Mouse (Mus musculus) forebrain, embryonic 11.5 days (tissue): Measurements from ENCODE around the gene Prox1. TPM values are rescaled to one million over a fixed set of nuclear protein-coding genes. Genes with fewer than 3 reads are reported as not detected.

Experiments
- ATAC-seq: fragments of 200-750 bp; cut with Nextera tagmentation; replicated peaks from 2 replicates; pipeline ENCODE4 v1.8.0; 2017; ENCODE audit warnings: moderate TSS enrichment; ENCODE audit not compliant: low FRiP score
- DNase-seq: peaks from one replicate; pipeline ENCODE4 v3.0.0-alpha.2; 2017; ENCODE audit warnings: low spot score
- H3K27ac ChIP-seq: fragments of 300-500 bp; sonication (generic); 2 replicates; pipeline ENCODE4 v1.5.1; 2014; ENCODE audit warnings: low read depth, low read length
- H3K27me3 ChIP-seq: fragments of 300-500 bp; sonication (generic); 2 replicates; pipeline ENCODE4 v1.6.1; 2014; ENCODE audit warnings: mild to moderate bottlenecking, low read length, mixed read lengths; ENCODE audit not compliant: control insufficient read depth, insufficient read depth
- H3K36me3 ChIP-seq: fragments of 300-500 bp; sonication (generic); 2 replicates; pipeline ENCODE4 v1.6.1; 2014; ENCODE audit warnings: mild to moderate bottlenecking, low read length, moderate library complexity, mixed read lengths; ENCODE audit not compliant: control insufficient read depth, insufficient read depth
- H3K4me1 ChIP-seq: fragments of 300-500 bp; sonication (generic); replicated peaks from 2 replicates; pipeline ENCODE4 v1.6.1; 2014; ENCODE audit warnings: low read length, mixed read lengths; ENCODE audit not compliant: control insufficient read depth, insufficient read depth
- H3K4me2 ChIP-seq: fragments of 300-500 bp; sonication (generic); 2 replicates; pipeline ENCODE4 v1.6.1; 2014; ENCODE audit warnings: low read depth, mild to moderate bottlenecking, low read length, moderate library complexity, mixed read lengths; ENCODE audit not compliant: severe bottlenecking
- H3K4me3 ChIP-seq: fragments of 300-500 bp; sonication (generic); 2 replicates; pipeline ENCODE4 v1.5.1; 2014; ENCODE audit warnings: low read depth, low read length
- H3K9ac ChIP-seq: fragments of 300-500 bp; sonication (generic); 2 replicates; pipeline ENCODE4 v1.6.1; 2014; ENCODE audit warnings: low read length
- H3K9me3 ChIP-seq: fragments of 300-500 bp; sonication (generic); 2 replicates; pipeline ENCODE4 v1.6.1; 2016; ENCODE audit warnings: low read length, mixed read lengths; ENCODE audit not compliant: control insufficient read depth
- WGBS: fragments of 180-500 bp; shearing (Covaris S2); extraction: QIAGEN DNeasy Blood & Tissue Kit; methylation state at CpG from one replicate; pipeline ENCODE4 v1.1.7; 2014; 5-methylcytosine and 5-hydroxymethylcytosine counted together
- polyA plus RNA-seq: library from polyadenylated mRNA; unstranded; fragments of >200 nt; fragmentation: Nextera tagmentation; extraction: Ambion mirVana; gene quantifications from 2 replicates; pipeline ENCODE4 v1.2.1, GENCODE M21; 2014

Gene Prox1
- polyA plus RNA-seq, 1 experiment from 2014 or later: 8.5 TPM

GRCm38 (mm10) chr1:190171341-190171740 lies 827 bp upstream of the Prox1 start:
- DNase-seq (no peak), ATAC-seq (no peak)
- whole genome bisulfite sequencing: 3% methylated on average over 10 of the region's 10 CpGs
- peaks cover 16% of the 10 kb centered on the region for H3K4me1 ChIP-seq
- H3K27ac ChIP-seq: no peak overlapping the region
- peak overlapping the region; percentile 95 for H3K4me2 ChIP-seq
- H3K9ac ChIP-seq: no peak overlapping the region
- no peaks in the 10 kb centered on the region for H3K36me3 ChIP-seq
- H3K4me3 ChIP-seq: peak overlapping the region; percentile 62
- H3K9me3 ChIP-seq: no peaks in the 10 kb centered on the region
- H3K27me3 ChIP-seq: peaks cover 39% of the 10 kb centered on the region

DNA sequence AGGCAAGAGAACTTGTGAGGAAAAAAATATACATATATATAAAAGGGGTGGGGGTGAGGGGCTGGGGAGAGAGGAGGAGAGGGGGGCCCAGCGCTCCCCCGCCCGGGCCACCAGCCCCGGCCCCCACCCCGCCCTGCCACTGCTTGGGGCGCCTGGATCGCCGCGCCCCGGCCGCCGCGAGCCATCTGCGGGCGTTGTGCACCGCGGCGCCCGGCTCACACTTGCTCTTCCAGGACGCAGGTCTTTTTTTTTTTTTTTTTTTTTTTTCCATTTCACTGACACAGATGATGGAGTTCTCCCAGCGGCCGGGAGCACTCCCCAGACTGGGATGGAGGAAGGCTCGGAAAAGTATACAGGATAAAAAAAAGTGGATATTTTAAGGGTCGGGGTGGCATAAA lies 304 bp upstream of the Prox1 start:
- Histone ChIP-seq H3K4me3 (peak overlapping the region; percentile 62), H3K9me3 (no peaks in the 10 kb centered on the region), H3K36me3 (no peaks in the 10 kb centered on the region), H3K27me3 (peaks cover 35% of the 10 kb centered on the region), H3K4me2 (peak overlapping the region; percentile 95), H3K4me1 (peaks cover 16% of the 10 kb centered on the region), H3K9ac (peak overlapping the region; percentile 78), H3K27ac (peak overlapping the region; percentile 83; the same call in 1 of the 2 replicates)
- WGBS: under 1% methylated on average over 22 of the region's 24 CpGs
- ATAC-seq (peak; percentile 47), DNase-seq (no peak)

DNA sequence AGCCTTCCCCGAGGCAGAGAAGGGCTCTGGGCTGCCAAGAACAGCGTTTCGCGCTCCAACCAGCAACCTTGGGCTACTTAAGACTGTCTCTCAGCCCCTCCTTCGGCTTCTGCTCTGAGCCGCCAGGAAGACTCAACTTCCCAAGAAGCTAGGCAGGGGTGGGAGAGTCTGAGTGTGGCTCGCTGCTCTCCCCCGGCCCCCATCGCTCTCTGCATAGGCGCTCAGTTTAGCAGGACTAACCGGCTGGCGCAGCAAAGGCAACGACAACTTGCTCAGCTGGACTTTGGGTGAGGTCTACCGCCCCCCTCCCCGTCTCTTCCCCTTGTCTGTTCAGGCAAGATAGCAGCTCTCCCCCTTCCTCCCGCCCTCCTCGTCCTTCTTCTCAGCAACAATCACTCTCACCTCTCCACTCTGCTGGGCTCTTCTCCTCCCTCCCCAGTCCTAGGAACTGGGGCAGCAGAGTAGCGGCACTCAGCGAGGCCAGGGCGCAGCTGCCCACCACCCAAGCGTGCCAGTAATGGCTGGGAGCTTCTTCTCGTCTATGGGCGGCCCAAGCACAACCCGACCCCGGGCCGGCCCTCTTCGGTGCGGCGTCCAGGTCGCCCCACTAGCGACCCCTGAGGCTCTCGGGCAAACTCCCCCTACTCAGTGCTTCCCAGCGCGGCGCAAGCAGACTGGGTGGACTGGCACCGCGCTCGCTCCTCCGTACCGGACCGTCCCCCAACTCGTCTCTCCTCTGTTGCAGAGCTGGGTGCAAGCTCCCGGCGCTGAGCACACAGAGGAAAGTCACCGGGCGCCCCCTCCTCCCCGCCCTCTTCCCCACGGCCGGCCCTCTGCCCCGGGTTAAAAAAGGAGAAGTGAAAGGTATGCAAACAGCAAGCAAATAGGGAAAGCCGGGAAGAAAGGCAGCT lies 1.5 kb downstream of the Prox1 start:
- peak; percentile 29; the same call in 1 of the 2 replicates for ATAC-seq
- H3K27ac ChIP-seq: peak overlapping the region; percentile 18; the same call in 1 of the 2 replicates
- under 1% methylated on average over 51 of the region's 51 CpGs for WGBS
- no peaks in the 10 kb centered on the region for H3K9me3 ChIP-seq
- H3K36me3 ChIP-seq: no peaks in the 10 kb centered on the region
- H3K27me3 ChIP-seq: peaks cover 21% of the 10 kb centered on the region
- H3K4me1 ChIP-seq: peaks cover 9% of the 10 kb centered on the region
- H3K9ac ChIP-seq: peak overlapping the region; percentile 78
- H3K4me3 ChIP-seq: peak overlapping the region; percentile 62
- H3K4me2 ChIP-seq: peak overlapping the region; percentile 95
- DNase-seq: peak; percentile 74

DNA sequence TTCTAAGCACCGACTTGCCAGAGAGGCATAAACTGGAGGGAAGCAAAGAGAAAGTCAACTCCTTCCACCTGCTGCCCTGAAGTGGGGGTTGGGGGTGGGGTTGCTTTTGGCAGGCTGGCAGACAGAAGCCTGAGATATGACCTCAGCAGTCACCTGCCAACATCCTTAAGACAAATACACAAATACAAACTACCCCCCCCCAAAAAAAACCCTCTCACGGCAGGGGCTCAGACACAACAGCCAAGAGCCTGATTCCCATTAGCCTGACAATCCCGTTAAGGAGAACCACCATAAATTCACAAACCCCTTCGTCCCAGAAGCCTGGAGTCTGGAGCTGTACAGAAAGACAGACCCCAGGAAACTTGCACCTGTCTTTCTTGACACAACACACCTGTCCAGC lies 2.4 kb downstream of the Prox1 start:
- ATAC-seq: no peak
- peak overlapping the region; percentile 62 for H3K4me3 ChIP-seq
- peak overlapping the region; percentile 95 for H3K4me2 ChIP-seq
- peak overlapping the region; percentile 78; the same call in 1 of the 2 replicates for H3K9ac ChIP-seq
- no peaks in the 10 kb centered on the region for H3K9me3 ChIP-seq
- H3K27ac ChIP-seq: no peak overlapping the region
- no peak for DNase-seq
- H3K36me3 ChIP-seq: no peaks in the 10 kb centered on the region
- WGBS: 2% methylated on average over 4 of the region's 4 CpGs
- H3K27me3 ChIP-seq: peaks cover 16% of the 10 kb centered on the region
- H3K4me1 ChIP-seq: peaks cover 7% of the 10 kb centered on the region

DNA sequence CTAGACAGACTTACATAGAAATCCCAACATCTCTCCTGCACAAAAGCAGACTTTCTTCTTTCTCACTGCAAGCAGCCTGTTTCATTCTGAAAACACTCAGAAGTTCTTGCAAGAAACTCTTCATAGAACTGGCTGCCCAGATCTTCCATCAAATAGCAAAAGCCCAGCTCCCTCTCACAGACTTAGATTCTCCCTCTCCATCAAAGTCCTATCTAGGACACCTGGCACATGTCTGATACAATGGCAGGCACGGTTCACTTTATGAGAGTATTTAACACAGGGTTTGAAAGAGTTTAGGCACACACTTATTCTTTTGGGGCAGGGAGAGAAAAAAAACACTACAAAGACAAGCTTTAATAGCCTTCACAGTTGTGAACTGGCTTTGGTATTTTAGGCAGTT lies 2.9 kb downstream of the Prox1 start:
- no peak for DNase-seq
- H3K4me3 ChIP-seq: no peak overlapping the region
- H3K27me3 ChIP-seq: peaks cover 15% of the 10 kb centered on the region
- H3K27ac ChIP-seq: no peak overlapping the region
- no peaks in the 10 kb centered on the region for H3K36me3 ChIP-seq
- peak overlapping the region; percentile 22; the same call in 1 of the 2 replicates for H3K4me2 ChIP-seq
- H3K4me1 ChIP-seq: peaks cover 7% of the 10 kb centered on the region
- no peak for ATAC-seq
- no peak overlapping the region for H3K9ac ChIP-seq
- H3K9me3 ChIP-seq: no peaks in the 10 kb centered on the region
- WGBS: 12% methylated on average over 1 of the region's 1 CpGs

DNA sequence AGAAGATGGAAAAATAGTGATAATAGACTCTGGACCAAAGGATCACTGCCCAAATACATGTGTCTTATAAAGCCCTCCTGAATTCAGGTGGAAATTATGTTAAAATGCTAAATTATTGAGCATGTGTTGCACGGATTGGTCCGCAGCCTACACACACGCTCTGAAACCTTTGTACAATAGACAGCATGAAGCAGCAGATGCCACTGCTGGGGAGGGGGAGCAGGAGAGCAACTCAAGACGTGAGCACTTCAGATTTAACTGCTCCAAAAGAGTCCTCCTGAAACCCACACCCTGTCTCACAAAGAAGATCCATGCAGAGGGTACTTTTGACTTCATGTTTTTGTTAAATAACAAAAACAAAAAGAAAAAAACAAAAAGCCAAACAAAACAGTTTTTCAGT lies 5.0 kb downstream of the Prox1 start:
- WGBS: 20% methylated on average over 4 of the region's 4 CpGs
- Histone ChIP-seq H3K4me3 (no peak overlapping the region), H3K9me3 (no peaks in the 10 kb centered on the region), H3K27me3 (peaks cover 2% of the 10 kb centered on the region; the same call in 1 of the 2 replicates), H3K27ac (no peak overlapping the region), H3K9ac (no peak overlapping the region), H3K4me1 (peaks cover 4% of the 10 kb centered on the region; the same call in 1 of the 2 replicates), H3K36me3 (no peaks in the 10 kb centered on the region), H3K4me2 (no peak overlapping the region)
- ATAC-seq (no peak), DNase-seq (no peak)

DNA sequence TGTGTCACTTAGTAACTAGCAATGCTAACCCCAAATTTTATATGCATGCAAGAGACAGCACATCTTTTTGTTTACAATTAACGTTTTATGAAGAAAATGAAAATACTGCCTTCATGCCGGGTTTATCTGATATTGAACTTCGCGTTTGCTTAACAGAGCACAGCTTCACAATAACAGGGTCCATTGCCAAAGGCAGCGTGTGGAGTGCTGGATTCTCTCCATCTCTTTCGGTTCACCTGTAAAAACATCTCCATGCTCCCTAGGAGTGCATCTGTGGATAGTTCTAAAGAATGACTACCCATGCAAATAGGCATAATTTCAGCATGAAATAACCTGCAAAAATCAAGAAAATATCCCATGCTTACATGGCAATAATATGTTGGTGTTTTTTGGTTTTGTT lies 7.0 kb downstream of the Prox1 start:
- Histone ChIP-seq H3K27ac (no peak overlapping the region), H3K36me3 (no peaks in the 10 kb centered on the region), H3K4me1 (peaks cover 2% of the 10 kb centered on the region; the same call in 1 of the 2 replicates), H3K9me3 (no peaks in the 10 kb centered on the region), H3K4me2 (no peak overlapping the region), H3K9ac (no peak overlapping the region), H3K27me3 (peaks cover 2% of the 10 kb centered on the region; the same call in 1 of the 2 replicates), H3K4me3 (no peak overlapping the region)
- DNase-seq (no peak), ATAC-seq (no peak)
- 86% methylated on average over 6 of the region's 6 CpGs for WGBS

DNA sequence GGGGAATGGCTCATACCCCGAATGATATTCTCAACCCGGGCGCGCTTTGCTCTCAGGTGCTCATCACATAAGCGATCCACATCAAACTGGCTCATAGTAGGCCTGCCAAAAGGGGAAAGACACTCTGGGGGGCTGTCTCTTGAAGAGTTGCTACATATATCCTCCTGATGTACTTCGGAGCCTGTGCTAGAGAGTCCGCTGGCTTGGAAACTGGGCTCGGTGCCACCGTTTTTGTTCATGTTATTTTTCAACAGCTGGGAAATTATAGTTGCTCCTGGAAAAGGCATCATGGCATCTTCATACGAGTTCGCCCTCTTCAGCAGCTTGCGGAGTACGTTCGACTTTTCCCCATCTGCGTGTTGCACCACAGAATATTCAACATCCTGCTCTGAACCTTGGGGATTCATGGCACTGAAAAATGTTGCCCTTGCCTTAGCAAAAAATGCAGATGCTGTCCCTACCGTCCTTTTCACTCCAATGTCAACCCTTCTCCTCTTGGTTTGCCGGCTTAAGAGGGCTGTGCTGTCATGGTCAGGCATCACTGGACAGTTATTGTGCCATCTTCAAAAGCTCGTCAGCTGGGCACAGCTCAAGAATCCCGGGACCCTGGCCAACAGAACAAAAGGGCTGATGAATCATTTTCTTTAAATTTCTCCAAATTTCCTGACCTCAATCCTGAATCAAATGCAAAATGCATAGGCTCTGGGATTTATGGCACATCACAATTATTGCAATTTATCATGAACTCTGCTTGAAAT lies 8.6 kb downstream of the Prox1 start:
- Histone ChIP-seq H3K36me3 (no peaks in the 10 kb centered on the region), H3K4me3 (no peak overlapping the region), H3K4me2 (no peak overlapping the region), H3K9ac (no peak overlapping the region), H3K27me3 (no peaks in the 10 kb centered on the region; the same call in 1 of the 2 replicates), H3K4me1 (no peaks in the 10 kb centered on the region; the same call in 1 of the 2 replicates), H3K27ac (no peak overlapping the region), H3K9me3 (no peaks in the 10 kb centered on the region)
- DNase-seq: no peak
- no peak for ATAC-seq
- 78% methylated on average over 19 of the region's 19 CpGs for WGBS
